Mouse (Mus musculus): Measurements from ENCODE around the gene Bcas1. TPM values are rescaled to one million over a fixed set of nuclear protein-coding genes. Genes with fewer than 3 reads are reported as not detected.

Gene Bcas1
- polyA plus RNA-seq, 1 experiment = 0.42 TPM

- DNase-seq (ENCODE audit: low read depth) = no peak
Observed at GRCm38 (mm10) chr2:170347131-170347765, 80.4 kb downstream of the Bcas1 start.

GRCm38 (mm10) chr2:170345410-170345793, 82.2 kb downstream of the Bcas1 start:
- no peak for DNase-seq (ENCODE audit: low read depth)

- DNase-seq (ENCODE audit: low read depth) = no peak
Observed at GRCm38 (mm10) chr2:170344502-170345409, 82.9 kb downstream of the Bcas1 start.

GRCm38 (mm10) chr2:170343819-170344317, 83.8 kb downstream of the Bcas1 start:
- no peak for DNase-seq (ENCODE audit: low read depth)

DNA sequence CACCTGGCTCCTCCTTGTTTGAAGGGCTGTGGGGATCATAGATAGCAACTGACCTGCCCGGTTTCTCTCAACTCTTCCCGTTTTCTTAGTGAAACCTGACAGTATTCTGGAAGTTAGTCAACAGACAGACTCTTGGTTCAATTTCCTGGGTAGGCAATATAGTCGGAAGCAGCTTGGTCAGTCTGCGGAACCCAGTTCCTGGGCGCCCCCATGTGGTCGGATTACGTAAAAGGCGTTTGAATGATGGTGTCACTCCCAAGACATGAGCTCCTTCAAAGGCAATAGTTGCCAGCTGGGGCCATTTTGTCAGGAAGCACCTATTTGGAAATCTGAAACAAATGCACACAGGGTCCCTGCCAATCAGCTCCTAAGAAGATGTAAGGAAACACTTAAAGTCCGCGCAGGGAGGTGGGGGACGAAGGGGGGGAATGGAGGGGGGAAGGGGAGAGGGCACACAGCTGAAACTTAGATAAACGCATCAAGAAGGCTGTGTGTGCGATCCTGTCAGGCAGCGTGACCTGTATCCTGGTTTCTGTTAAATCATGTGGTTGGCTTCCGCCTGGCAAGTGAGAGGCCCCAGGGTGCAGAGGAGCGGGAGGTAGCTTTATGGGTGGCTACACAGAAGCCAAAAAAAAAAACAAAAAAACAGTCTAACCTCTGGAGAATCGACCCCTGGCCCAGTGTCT, 84.4 kb downstream of the Bcas1 start:
- no peak for DNase-seq (ENCODE audit: low read depth)

DNA sequence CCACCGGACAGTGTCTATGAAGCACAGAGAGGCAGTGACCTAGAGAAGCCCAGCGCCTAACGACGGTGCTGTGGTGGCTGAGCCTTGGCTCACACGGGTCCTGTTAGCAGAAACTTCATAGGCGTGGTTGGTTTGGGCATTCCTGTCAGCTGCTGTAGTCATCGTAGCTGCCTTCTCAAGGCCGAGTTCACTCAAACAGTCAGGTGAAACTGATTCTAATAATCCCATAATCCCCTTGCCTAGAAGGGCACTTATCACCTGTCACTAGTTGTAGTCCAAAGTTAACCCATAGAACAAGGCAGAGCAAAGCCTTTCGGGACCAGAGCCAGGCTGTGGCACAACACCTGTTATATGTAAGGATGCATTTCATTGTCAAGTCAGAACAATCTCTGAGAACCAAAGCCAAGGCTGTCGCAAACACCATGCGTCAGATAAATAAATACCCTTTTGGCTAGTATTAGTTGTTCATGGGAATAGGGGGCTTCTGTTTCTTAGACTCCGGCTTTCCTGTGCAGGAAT, 85.3 kb downstream of the Bcas1 start:
- DNase-seq (ENCODE audit: low read depth) = peak; percentile 97

DNA sequence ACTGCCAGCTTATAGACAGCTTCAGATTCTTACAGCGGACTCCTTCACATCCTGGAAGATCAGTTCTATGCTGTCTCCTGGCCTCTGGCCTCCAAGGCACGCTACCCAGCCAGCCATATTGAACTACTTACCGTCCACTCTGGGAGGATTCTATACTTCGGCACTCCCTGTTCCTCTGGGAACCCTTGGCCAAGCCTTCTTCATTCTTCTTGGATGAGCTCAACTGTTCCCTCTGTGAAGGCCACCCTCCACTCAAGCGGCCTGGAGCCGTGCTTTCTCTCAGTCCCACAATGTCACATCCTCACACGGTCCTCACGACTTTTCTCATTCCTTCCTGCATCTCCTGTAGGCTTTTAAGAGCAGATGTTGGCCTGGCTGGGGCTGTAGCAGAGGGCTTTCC, 86.5 kb downstream of the Bcas1 start:
- DNase-seq (ENCODE audit: low read depth) = no peak

DNA sequence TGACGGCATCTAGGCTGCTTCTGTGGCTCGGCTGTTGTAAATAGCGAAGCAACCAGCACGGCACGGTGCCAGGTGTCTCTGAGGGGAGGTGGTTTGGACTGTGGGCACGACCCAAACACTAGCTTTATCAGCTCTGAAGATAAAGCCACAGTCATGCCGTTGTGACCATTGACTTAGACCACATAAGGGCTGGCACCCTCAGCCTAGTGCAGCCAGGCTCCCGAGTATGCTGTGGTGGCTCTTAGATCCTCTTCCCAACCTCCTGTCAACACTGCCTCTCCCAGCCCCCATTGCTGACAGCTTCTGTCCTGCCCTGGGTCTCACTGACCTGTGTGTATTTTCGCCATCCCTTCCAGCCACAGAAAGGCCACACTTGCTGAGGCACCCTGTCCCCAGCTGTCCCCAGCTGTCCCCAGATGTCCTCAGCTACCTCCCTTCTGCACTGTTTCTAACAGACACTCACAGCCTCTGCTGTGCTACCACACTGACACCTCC, 91.3 kb downstream of the Bcas1 start:
- DNase-seq (ENCODE audit: low read depth) = no peak

GRCm38 (mm10) chr2:170335168-170335567, 92.5 kb downstream of the Bcas1 start:
- no peak for DNase-seq (ENCODE audit: low read depth)

DNA sequence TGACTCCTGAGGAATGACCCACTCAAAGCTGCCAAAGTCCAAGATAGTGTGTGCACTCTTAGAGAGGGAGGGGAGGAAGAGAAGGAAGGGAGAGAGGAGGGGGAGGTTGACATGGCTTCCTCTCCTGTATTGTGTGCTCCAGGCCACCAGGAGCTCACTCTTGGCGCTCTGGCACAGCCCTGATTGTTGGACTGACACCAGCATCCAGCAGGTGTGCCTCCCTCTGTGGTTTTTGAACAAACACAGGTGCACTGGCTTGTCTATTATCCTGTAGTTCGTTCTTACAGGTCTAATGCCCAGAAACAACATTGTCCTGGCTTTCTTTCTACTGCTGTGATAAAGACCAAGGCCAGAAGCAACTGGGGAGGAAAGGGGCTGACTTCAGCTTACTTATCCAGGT, 95.8 kb downstream of the Bcas1 start:
- DNase-seq (ENCODE audit: low read depth) = no peak

GRCm38 (mm10) chr2:170330466-170330865, 97.2 kb downstream of the Bcas1 start:
- no peak for DNase-seq (ENCODE audit: low read depth)

DNA sequence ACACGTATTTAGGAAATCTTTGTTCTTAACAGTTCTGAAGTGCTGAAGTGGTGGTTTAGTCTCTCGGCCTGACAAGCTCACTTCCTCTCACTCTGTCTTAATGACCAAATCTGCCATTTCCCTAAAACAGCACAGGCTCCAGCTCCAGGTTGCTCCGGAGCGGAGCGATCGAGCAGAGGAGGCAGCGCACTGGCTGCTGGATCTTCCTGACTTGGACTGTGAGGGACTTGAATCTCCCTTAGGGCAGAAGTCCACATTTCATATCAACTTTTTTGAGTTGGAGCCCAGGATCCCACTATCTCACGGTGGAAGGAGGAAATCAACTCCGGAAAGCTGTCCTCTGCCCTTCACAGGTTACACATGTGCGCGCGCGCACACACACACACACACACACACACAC, 97.7 kb downstream of the Bcas1 start:
- DNase-seq (ENCODE audit: low read depth) = no peak

DNA sequence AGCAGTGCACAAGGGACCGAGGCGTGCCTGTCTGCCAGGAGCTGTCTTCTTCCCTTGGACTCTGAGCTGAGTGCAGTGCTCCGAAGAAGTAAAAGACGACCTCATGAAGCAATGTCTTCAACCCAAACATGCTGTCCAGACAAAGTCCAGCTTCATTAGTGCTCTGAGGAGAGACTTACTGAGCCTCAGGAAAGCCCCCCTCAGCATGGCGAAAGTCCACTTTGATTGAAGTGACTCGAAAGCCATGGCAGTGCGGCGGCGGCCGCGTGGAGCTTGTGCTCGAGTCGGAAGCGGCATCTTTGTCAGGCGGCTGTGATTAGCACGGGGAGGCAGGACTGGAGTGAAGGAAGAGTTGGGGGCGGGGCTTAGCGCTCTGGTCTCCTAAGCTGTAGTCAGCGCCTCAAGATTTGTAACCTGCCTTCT, 103.7 kb downstream of the Bcas1 start:
- no peak for DNase-seq (ENCODE audit: low read depth)

DNA sequence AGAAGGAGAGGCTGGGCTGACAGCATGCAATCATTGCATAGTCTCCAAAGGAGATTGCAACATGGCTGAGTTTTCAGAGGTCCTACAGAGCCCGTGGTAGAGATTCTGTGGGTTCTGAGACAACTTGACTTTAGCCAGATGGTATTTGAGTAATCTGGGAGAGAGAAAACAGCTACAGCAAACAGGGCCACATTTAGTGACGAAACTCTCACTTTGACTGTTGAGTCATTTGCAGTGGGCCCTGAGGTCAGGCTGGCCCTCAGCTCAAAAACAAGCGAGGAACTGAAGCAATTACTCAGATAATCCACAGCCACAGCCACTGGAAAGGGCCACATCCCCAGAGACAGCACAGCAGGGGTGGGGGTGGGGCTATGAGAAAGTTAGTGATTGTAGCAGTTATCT, 105.6 kb downstream of the Bcas1 start:
- DNase-seq (ENCODE audit: low read depth) = no peak

DNA sequence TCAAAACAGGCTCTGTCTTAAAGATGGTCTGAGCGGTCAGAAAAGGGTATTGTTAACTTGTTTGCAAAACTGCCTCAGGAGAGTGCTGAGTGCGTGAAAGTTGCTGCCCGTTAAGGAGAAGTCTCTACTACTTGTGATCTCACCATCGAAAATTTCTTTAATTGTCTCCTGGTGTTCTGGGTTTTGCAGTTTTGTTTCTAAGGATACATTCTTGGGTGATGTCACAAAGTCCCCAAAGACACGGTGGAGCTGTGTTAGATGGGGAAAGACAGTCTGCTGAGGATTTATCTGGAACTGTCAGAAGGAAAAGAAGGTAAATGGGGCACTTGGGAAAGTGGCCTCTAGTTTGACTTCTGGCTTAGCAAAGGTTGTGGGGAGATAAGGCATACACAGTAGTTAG, 106.1 kb downstream of the Bcas1 start:
- DNase-seq (ENCODE audit: low read depth) = no peak

DNA sequence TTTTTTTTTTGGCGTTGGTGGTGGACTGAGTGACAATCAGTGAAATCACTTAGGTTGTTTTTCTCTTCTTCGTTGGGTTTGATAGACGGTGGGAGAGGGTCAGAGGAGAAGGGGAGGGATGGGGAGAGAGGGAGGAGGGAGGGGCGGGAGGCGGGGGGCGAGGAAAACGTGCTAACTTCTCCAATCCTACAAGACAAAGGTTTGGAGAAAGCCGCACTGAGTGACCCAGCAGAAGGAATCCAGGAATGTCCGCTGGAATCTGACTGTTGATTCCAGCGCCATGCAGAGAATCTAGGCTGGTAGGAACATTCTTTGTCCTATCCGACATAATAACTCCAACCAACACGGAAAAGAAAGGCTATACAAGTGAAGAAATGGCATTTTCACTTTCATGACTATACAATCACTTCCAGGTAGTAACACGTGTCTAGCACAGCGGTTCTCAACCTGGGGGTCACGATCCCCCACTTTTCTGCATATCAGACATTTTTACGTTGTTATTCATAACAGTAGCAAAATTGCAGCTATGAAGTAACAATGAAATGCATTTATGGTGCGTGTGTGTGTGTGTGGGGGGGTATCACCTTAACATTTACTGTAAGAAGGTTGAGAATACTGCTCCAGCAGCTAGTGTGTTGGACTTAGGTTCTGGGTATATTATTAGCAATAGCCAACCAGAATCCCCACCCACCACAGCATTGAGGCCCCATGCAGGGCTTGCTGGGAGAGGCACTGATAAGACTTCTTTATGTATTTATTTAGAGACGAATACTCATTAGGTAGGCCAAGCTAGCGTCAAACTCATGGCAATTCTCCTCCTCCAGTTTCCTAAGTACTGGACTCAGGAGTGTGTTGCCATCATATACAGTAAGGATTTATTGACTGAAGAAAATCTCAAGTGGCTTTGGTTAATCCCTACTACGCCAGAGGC, 107.8 kb downstream of the Bcas1 start:
- no peak for DNase-seq (ENCODE audit: low read depth)

DNA sequence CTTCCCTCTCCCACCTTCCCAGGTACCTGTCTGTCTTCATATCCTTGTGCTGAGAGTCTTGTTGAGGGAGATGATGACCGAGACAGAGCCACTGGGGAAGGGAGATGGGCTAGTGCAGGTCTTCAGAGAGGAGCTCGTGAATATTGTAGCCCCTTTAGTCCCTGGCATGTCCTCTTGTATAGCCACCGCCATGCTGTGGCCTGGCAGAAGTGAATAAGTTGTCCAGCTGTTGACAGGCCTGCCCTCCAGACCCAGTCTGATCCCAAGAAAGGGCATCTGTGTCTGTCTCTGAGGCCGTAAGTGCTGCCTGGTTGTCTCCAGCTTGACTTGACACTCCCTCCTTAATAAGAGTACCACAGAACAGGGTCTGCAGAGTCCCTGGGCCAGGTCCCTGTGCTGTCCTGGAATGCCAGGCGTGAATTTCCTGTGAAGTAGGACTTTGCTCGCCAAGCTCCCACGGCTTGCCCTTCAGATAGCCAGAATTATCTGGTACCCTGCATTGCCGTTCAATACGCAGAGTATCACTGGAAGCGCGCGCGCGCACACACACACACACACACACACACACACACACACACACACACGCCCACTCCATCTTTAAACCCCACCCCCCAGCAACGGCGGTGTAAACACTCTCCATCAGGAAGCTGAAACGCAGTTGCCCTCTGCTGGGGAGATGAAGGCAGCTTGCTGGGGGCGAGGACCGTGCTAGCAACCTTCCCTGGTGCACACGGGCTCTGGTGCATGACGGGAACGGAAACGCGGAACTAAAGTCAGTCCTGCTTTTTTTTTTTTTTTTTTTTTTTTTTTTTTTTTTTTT, 108.7 kb downstream of the Bcas1 start:
- no peak for DNase-seq (ENCODE audit: low read depth)

DNA sequence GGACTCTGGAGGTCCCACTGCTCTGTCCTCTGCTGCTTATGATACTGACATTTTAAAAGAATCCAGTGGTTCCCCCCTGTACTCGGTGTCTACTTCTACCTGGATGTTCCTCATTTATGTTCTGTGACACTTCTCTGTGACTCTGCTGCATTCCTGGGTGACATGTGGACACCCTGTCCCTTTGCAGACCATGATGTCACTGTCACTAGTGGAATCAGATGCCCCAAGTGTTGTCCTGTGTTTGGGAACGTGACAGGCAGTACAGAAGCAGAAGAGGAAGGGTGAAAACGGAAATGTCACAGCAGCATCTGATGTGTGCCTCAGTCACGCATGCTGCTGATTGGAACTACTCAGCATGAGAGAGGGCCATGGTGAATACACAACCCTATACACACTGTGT, 110.9 kb downstream of the Bcas1 start:
- no peak for DNase-seq (ENCODE audit: low read depth)

- no peak for DNase-seq (ENCODE audit: low read depth)
Observed at GRCm38 (mm10) chr2:170316344-170316743, 111.3 kb downstream of the Bcas1 start.

GRCm38 (mm10) chr2:170310988-170311359, 116.7 kb downstream of the Bcas1 start:
- DNase-seq (ENCODE audit: low read depth) = no peak
